Mouse (Mus musculus): Measurements from ENCODE around the gene Serpinb1b.
A peak's percentile ranks its signal among the peaks of the same experiment; 100 is the strongest.

Serpinb1b gene

DNA sequence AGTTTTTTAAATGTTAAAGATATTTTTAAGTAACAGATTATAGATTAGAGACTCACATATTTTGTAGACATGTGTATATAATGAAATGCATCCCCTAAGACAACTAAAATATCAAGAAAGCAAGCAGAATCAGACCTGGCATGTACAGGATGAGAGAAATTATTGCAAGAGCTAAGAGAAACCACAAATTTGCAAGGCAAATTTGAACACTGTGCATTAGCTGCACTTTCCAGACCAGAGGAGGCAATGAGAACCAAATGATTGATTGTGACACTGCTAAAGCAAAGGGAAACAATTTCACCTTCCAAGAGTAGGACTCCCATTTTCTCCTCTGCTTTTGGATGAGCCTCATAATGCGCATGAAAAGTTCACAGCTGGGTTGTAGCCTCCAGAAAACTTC is 17.2 kb downstream of the Serpinb1b start:
- no peak for DNase-seq

DNA sequence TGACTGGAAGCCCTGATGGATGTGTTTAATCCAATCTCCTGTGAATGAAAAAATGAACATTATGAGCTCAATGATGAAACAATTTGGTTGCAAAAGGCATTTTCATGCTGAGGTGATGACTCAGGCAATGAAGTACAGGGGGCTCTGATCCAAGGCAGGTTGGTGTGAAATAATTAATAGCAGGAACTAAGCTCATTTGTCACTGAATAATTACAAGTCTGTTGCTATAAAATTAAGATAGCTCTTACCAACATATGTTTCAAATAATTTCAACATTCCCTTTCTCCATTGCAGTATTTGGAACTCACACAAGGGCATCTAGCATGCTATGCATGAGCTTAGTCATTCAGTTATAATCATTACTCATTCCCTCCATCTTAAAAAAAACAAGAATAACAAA is 27.3 kb downstream of the Serpinb1b start:
- DNase-seq = no peak

DNA sequence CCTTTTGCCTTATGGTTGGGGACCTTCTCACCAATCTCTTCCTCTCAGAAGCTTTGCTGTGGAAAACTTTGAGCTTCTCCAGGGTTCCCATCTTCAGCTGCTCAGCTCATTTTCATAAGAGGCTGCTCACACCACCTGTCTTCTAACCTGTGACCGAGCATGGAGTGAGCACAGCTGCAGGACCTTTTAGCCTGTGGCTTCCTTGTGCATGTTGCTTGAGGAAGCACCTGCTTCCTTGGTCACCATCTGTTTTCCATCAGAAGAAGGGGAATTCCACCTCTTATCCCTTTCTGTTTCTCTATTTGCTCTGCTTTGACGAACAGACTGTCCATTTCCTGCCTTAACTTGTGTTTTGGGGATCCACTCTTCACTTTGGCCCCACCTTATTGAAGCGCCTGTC is 34.7 kb downstream of the Serpinb1b start:
- no peak for DNase-seq

DNA sequence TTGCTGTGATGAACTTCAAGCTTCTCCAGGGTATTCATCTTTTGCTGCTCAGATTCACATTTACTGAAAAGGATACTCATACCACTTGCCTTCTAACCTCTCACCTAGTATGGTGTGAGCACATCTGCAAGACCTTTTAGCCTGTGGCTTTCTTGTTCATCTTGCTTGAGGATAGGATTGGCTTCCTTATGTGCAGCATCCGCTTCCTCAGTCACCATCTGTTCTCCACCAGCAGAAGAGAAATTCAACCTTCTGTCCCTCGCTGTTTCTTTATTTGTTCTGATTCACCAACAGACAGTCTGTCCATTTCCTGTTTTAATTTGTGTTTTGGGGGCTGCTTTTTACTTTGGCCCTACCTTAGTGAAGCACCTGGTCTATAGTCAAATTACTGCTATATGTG is 59.3 kb downstream of the Serpinb1b start:
- DNase-seq = peak in 1 of 2 experiments; percentile 3

DNA sequence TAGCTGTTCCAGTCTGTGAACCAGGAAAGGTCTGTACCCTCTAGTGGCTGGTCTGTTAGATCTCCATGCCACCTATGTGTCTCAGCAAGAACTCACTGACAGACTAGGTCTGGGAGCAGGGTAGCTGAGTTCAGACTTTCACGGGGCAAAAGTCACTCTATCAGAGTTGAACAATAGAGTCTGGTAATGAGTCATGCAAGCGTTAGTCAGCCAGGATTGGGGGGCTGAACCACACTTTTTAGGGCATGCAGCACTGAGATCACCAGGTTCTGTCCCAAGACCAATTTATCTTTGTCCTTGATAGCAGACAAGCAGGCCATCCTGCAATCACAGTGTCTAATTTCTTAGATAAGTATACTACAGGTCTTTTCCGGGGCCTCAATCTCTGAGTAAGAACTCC is 63.1 kb downstream of the Serpinb1b start:
- no peak for DNase-seq
